Mouse (Mus musculus) heart, embryonic 13.5 days (tissue): ENCODE results near the gene Mroh3. TPM values are rescaled to one million over a fixed set of nuclear protein-coding genes. Genes with fewer than 3 reads are reported as not detected.

Experiments used
- ATAC-seq: fragments of 200-750 bp; cut with Nextera tagmentation; 2 replicates; pipeline ENCODE4 v1.8.0; 2017; ENCODE audit warnings: moderate TSS enrichment; ENCODE audit not compliant: insufficient number of reproducible peaks, low FRiP score, low TSS enrichment; ENCODE audit errors: extremely low read depth
- H3K27ac ChIP-seq: fragments of 300-500 bp; sonication (generic); replicated peaks from 2 replicates; pipeline ENCODE4 v1.5.1; 2015; ENCODE audit warnings: moderate library complexity, mild to moderate bottlenecking, inconsistent platforms
- H3K27me3 ChIP-seq: fragments of 300-500 bp; sonication (generic); replicated peaks from 2 replicates; pipeline ENCODE4 v1.6.1; 2015; ENCODE audit warnings: mild to moderate bottlenecking, inconsistent platforms
- H3K36me3 ChIP-seq: fragments of 300-500 bp; sonication (generic); 2 replicates; pipeline ENCODE4 v1.6.1; 2015; ENCODE audit warnings: mild to moderate bottlenecking, inconsistent platforms
- H3K4me1 ChIP-seq: fragments of 300-500 bp; sonication (generic); 2 replicates; pipeline ENCODE4 v1.6.1; 2015; ENCODE audit warnings: inconsistent platforms
- H3K4me2 ChIP-seq: fragments of 300-500 bp; sonication (generic); 2 replicates; pipeline ENCODE4 v1.6.1; 2015; ENCODE audit warnings: inconsistent platforms, mild to moderate bottlenecking, moderate library complexity
- H3K4me3 ChIP-seq: fragments of 300-500 bp; sonication (generic); 2 replicates; pipeline ENCODE4 v1.5.1; 2015; ENCODE audit warnings: moderate library complexity, mild to moderate bottlenecking, inconsistent platforms
- H3K9ac ChIP-seq: fragments of 300-500 bp; sonication (generic); 2 replicates; pipeline ENCODE4 v1.6.1; 2015; ENCODE audit warnings: inconsistent platforms, mild to moderate bottlenecking, moderate library complexity
- H3K9me3 ChIP-seq: fragments of 300-500 bp; sonication (generic); 2 replicates; pipeline ENCODE4 v1.6.1; 2016; ENCODE audit warnings: inconsistent platforms
- WGBS: fragments of 180-500 bp; shearing (Covaris S2); methylation state at CpG from one replicate; pipeline ENCODE4 v1.1.7; 2015; ENCODE audit warnings: mixed read lengths; 5-methylcytosine and 5-hydroxymethylcytosine counted together
- polyA plus RNA-seq: library from polyadenylated mRNA; unstranded; fragments of >200 nt; fragmentation: Nextera tagmentation; extraction: Ambion mirVana; gene quantifications from 2 replicates; pipeline ENCODE4 v1.2.1, GENCODE M21; 2015

Gene Mroh3
- polyA plus RNA-seq, 1 experiment from 2014 or later: not detected

GRCm38 (mm10) chr1:136228328-136229039, 15.9 kb upstream of the Mroh3 start:
- Histone ChIP-seq H3K9me3 (no peaks in the 10 kb centered on the region), H3K4me3 (no peak overlapping the region)
- 11% methylated on average over 13 of the region's 13 CpGs for WGBS

GRCm38 (mm10) chr1:136227870-136228269, 15.2 kb upstream of the Mroh3 start:
- H3K4me2 ChIP-seq: no peak overlapping the region
- ATAC-seq: no peak
- no peak overlapping the region for H3K9ac ChIP-seq
- H3K4me1 ChIP-seq: peaks cover 38% of the 10 kb centered on the region
- no peak overlapping the region for H3K27ac ChIP-seq
- H3K9me3 ChIP-seq: no peaks in the 10 kb centered on the region
- H3K4me3 ChIP-seq: no peak overlapping the region
- 61% methylated on average over 4 of the region's 4 CpGs for WGBS
- no peaks in the 10 kb centered on the region for H3K36me3 ChIP-seq
- peaks cover 48% of the 10 kb centered on the region for H3K27me3 ChIP-seq

More at GRCm38 (mm10) chr1:136228328-136229039, 15.9 kb upstream of the Mroh3 start:
- Histone ChIP-seq H3K4me2 (peak overlapping the region; percentile 42), H3K36me3 (no peaks in the 10 kb centered on the region), H3K4me1 (peaks cover 44% of the 10 kb centered on the region), H3K27ac (0 out of 2 replicates have a peak overlapping the region, but pooled peaks have one; percentile 8), H3K9ac (peak overlapping the region; percentile 56; the same call in 1 of the 2 replicates), H3K27me3 (peaks cover 54% of the 10 kb centered on the region)
- ATAC-seq: no peak

GRCm38 (mm10) chr1:136226626-136227025, 14.0 kb upstream of the Mroh3 start:
- Histone ChIP-seq H3K4me2 (no peak overlapping the region), H3K4me3 (no peak overlapping the region), H3K27ac (no peak overlapping the region), H3K9ac (no peak overlapping the region), H3K27me3 (peaks cover 40% of the 10 kb centered on the region), H3K4me1 (peaks cover 30% of the 10 kb centered on the region), H3K9me3 (no peaks in the 10 kb centered on the region), H3K36me3 (no peaks in the 10 kb centered on the region)
- no peak for ATAC-seq
- 75% methylated on average over 8 of the region's 8 CpGs for WGBS

- Histone ChIP-seq H3K36me3 (no peaks in the 10 kb centered on the region), H3K27me3 (peaks cover 32% of the 10 kb centered on the region), H3K9ac (no peak overlapping the region), H3K4me3 (no peak overlapping the region), H3K4me2 (no peak overlapping the region), H3K9me3 (no peaks in the 10 kb centered on the region), H3K27ac (no peak overlapping the region), H3K4me1 (peaks cover 25% of the 10 kb centered on the region)
- WGBS: 86% methylated on average over 8 of the region's 8 CpGs
- ATAC-seq: no peak
Measured at GRCm38 (mm10) chr1:136225846-136226245, 13.2 kb upstream of the Mroh3 start.

GRCm38 (mm10) chr1:136223758-136224342, 11.2 kb upstream of the Mroh3 start:
- Histone ChIP-seq H3K4me1 (peaks cover 13% of the 10 kb centered on the region), H3K36me3 (no peaks in the 10 kb centered on the region), H3K4me2 (no peak overlapping the region), H3K4me3 (no peak overlapping the region), H3K9ac (no peak overlapping the region), H3K9me3 (no peaks in the 10 kb centered on the region), H3K27ac (no peak overlapping the region), H3K27me3 (peaks cover 12% of the 10 kb centered on the region)
- WGBS: 81% methylated on average over 10 of the region's 10 CpGs
- no peak for ATAC-seq

GRCm38 (mm10) chr1:136222386-136222785, 9.8 kb upstream of the Mroh3 start:
- Histone ChIP-seq H3K36me3 (no peaks in the 10 kb centered on the region), H3K4me3 (no peak overlapping the region), H3K9ac (no peak overlapping the region), H3K27ac (no peak overlapping the region), H3K9me3 (no peaks in the 10 kb centered on the region), H3K4me1 (no peaks in the 10 kb centered on the region), H3K27me3 (peaks cover 10% of the 10 kb centered on the region), H3K4me2 (no peak overlapping the region)
- 79% methylated on average over 10 of the region's 10 CpGs for WGBS
- ATAC-seq: no peak

- H3K9me3 ChIP-seq: no peaks in the 10 kb centered on the region
- no peaks in the 10 kb centered on the region for H3K36me3 ChIP-seq
- H3K27ac ChIP-seq: no peak overlapping the region
- H3K27me3 ChIP-seq: peaks cover 4% of the 10 kb centered on the region; the same call in 1 of the 2 replicates
- no peaks in the 10 kb centered on the region for H3K4me1 ChIP-seq
- H3K4me2 ChIP-seq: no peak overlapping the region
- no peak overlapping the region for H3K4me3 ChIP-seq
- WGBS: 64% methylated on average over 10 of the region's 10 CpGs
- ATAC-seq: no peak; the same call in 1 of the 2 replicates
- H3K9ac ChIP-seq: no peak overlapping the region
Measured at GRCm38 (mm10) chr1:136220037-136220871, 7.6 kb upstream of the Mroh3 start.

GRCm38 (mm10) chr1:136214304-136214703, 1.7 kb upstream of the Mroh3 start:
- no peaks in the 10 kb centered on the region for H3K27me3 ChIP-seq
- H3K4me2 ChIP-seq: no peak overlapping the region
- H3K4me1 ChIP-seq: no peaks in the 10 kb centered on the region
- 71% methylated on average over 15 of the region's 15 CpGs for WGBS
- H3K9me3 ChIP-seq: no peaks in the 10 kb centered on the region
- no peak overlapping the region for H3K9ac ChIP-seq
- ATAC-seq: no peak
- no peak overlapping the region for H3K4me3 ChIP-seq
- no peaks in the 10 kb centered on the region for H3K36me3 ChIP-seq
- H3K27ac ChIP-seq: no peak overlapping the region

GRCm38 (mm10) chr1:136190033-136190432, 22.6 kb downstream of the Mroh3 start:
- Histone ChIP-seq H3K9ac (no peak overlapping the region), H3K4me2 (no peak overlapping the region), H3K27me3 (no peaks in the 10 kb centered on the region), H3K36me3 (no peaks in the 10 kb centered on the region), H3K4me1 (peaks cover 6% of the 10 kb centered on the region; the same call in 1 of the 2 replicates), H3K9me3 (no peaks in the 10 kb centered on the region), H3K4me3 (no peak overlapping the region), H3K27ac (no peak overlapping the region)
- ATAC-seq: no peak
- WGBS: 77% methylated on average over 5 of the region's 5 CpGs

GRCm38 (mm10) chr1:136179511-136180001, 33.1 kb downstream of the Mroh3 start:
- 17% methylated on average over 2 of the region's 2 CpGs for WGBS

GRCm38 (mm10) chr1:136178741-136179140, 33.9 kb downstream of the Mroh3 start:
- peaks cover 10% of the 10 kb centered on the region; the same call in 1 of the 2 replicates for H3K36me3 ChIP-seq
- H3K27ac ChIP-seq: no peak overlapping the region
- 34% methylated on average over 6 of the region's 6 CpGs for WGBS
- ATAC-seq: no peak
- no peak overlapping the region for H3K9ac ChIP-seq
- H3K4me1 ChIP-seq: peaks cover 21% of the 10 kb centered on the region
- H3K27me3 ChIP-seq: peaks cover 8% of the 10 kb centered on the region; the same call in 1 of the 2 replicates
- H3K4me2 ChIP-seq: no peak overlapping the region
- no peaks in the 10 kb centered on the region for H3K9me3 ChIP-seq
- no peak overlapping the region for H3K4me3 ChIP-seq

More at GRCm38 (mm10) chr1:136179511-136180001, 33.1 kb downstream of the Mroh3 start:
- Histone ChIP-seq H3K27ac (no peak overlapping the region), H3K27me3 (0 out of 2 replicates have a peak, but pooled peaks cover 4% of the 10 kb centered on the region), H3K4me3 (no peak overlapping the region), H3K4me2 (no peak overlapping the region), H3K9me3 (no peaks in the 10 kb centered on the region), H3K4me1 (peaks cover 21% of the 10 kb centered on the region), H3K36me3 (peaks cover 10% of the 10 kb centered on the region; the same call in 1 of the 2 replicates), H3K9ac (no peak overlapping the region)
- no peak for ATAC-seq
